In the genomic region with DNA sequence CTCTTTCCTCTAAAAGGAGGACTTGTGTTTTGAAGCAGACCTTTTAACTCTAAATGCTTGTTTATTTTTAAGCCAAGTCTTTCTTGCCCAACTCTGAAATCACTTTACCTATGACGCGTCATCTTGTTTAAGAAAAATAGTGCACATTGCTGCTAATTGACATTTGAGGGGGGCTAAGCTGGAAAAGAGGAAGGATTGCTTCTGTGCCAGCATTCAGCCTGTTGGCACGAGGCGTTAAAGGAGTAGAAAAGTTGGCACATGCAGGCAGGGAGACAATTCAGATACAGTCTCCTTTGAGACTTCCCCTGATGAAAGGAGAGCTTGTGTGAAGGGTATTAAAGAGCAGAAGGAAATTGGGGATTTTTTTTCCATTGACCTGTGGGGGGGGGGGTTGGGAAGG, we compare ENCODE assay signal across 19 mouse cellular contexts. TPM values are rescaled to one million over a fixed set of nuclear protein-coding genes. Genes with fewer than 3 reads are reported as not detected.
A peak's percentile ranks its signal among the peaks of the same experiment; 100 is the strongest.
DNase-seq lines count a peak whose midpoint lies in the region; ATAC-seq lines count a peak whose summit lies in the region.
"Had no signal": no experiment of that assay in that cellular context is flagged by ENCODE, and none has a peak within 500 bp of the region (broad histone marks: within the 10 kb centered on the region; RNA-seq: fewer than 3 reads in every experiment).

No protein-coding gene starts in this region.

- peaks cover 8% of the 10 kb centered on the region; the same call in 1 of the 2 replicates for H3K27me3 ChIP-seq in hindbrain, embryonic 15.5 days
- H3K27me3 ChIP-seq in hindbrain, embryonic 12.5 days = peaks cover 29% of the 10 kb centered on the region
- peaks cover 12% of the 10 kb centered on the region for H3K27me3 ChIP-seq in midbrain, embryonic 15.5 days (replicated peaks)
- H3K27me3 ChIP-seq in midbrain, embryonic 10.5 days (ENCODE audit: low read depth, poor library complexity, severe bottlenecking) = peaks cover 58% of the 10 kb centered on the region
- H3K27me3 ChIP-seq in neural tube, embryonic 15.5 days (replicated peaks) = peaks cover 4% of the 10 kb centered on the region

- peak overlapping the region; percentile 93 for H3K4me2 ChIP-seq in hindbrain, embryonic 15.5 days
- H3K4me2 ChIP-seq in hindbrain, embryonic 12.5 days (replicated peaks) = no peak overlapping the region
- peak overlapping the region; percentile 85 for H3K4me2 ChIP-seq in midbrain, embryonic 15.5 days
- H3K4me2 ChIP-seq in neural tube, embryonic 15.5 days = peak overlapping the region; percentile 85
- H3K4me2 ChIP-seq: intestine, embryonic 15.5 days; limb, embryonic 13.5 days had no signal

- H3K4me1 ChIP-seq in hindbrain, embryonic 15.5 days (replicated peaks) = peaks cover 42% of the 10 kb centered on the region
- H3K4me1 ChIP-seq in hindbrain, embryonic 12.5 days = peaks cover 8% of the 10 kb centered on the region
- peaks cover 26% of the 10 kb centered on the region for H3K4me1 ChIP-seq in midbrain, embryonic 15.5 days
- H3K4me1 ChIP-seq in midbrain, embryonic 10.5 days = peaks cover 26% of the 10 kb centered on the region
- peaks cover 43% of the 10 kb centered on the region for H3K4me1 ChIP-seq in neural tube, embryonic 15.5 days

- DNase-seq in cerebellum, adult 9-10 months = peak; percentile 24
- no peak for DNase-seq in cerebellum, adult 8-10 months
- DNase-seq in midbrain, embryonic 10.5 days (ENCODE audit: low spot score) = no peak
- DNase-seq in cerebellum, adult 18-20 months = no peak
- DNase-seq: adrenal gland, postnatal 14 days; embryo, embryonic 11 days; gastrocnemius, postnatal 14 days; kidney, postnatal 10 days; lung, postnatal 36 days; retina, postnatal 1 day had no signal

- H3K27ac ChIP-seq in hindbrain, embryonic 15.5 days (replicated peaks) = no peak overlapping the region
- no peak overlapping the region for H3K27ac ChIP-seq in hindbrain, embryonic 12.5 days
- H3K27ac ChIP-seq in midbrain, embryonic 15.5 days = no peak overlapping the region
- no peak overlapping the region for H3K27ac ChIP-seq in midbrain, embryonic 10.5 days (replicated peaks)
- no peak overlapping the region for H3K27ac ChIP-seq in neural tube, embryonic 15.5 days (replicated peaks)
- H3K27ac ChIP-seq: intestine, embryonic 15.5 days; left cerebral cortex, adult 2 months; limb, embryonic 13.5 days; midbrain, embryonic 12.5 days; neural tube, embryonic 12.5 days had no signal

- ATAC-seq in hindbrain, embryonic 15.5 days (ENCODE audit: low FRiP score, low read depth) = no peak
- ATAC-seq in hindbrain, embryonic 12.5 days (ENCODE audit: low FRiP score) = no peak
- no peak for ATAC-seq in midbrain, embryonic 15.5 days (replicated peaks)
- no peak for ATAC-seq in neural tube, embryonic 15.5 days (ENCODE audit: low FRiP score)
- ATAC-seq: intestine, embryonic 15.5 days had no signal

- peak overlapping the region; percentile 80 for H3K4me3 ChIP-seq in hindbrain, embryonic 15.5 days
- H3K4me3 ChIP-seq in hindbrain, embryonic 12.5 days = no peak overlapping the region
- peak overlapping the region; percentile 16; the same call in 1 of the 2 replicates for H3K4me3 ChIP-seq in midbrain, embryonic 15.5 days
- H3K4me3 ChIP-seq in midbrain, embryonic 10.5 days = no peak overlapping the region
- H3K4me3 ChIP-seq in neural tube, embryonic 15.5 days (replicated peaks) = peak overlapping the region; percentile 28
- H3K4me3 ChIP-seq: intestine, embryonic 15.5 days; left cerebral cortex, adult 2 months; limb, embryonic 13.5 days; midbrain, embryonic 12.5 days had no signal

- no peak overlapping the region for H3K9ac ChIP-seq in hindbrain, embryonic 15.5 days
- H3K9ac ChIP-seq in hindbrain, embryonic 12.5 days = no peak overlapping the region
- no peak overlapping the region for H3K9ac ChIP-seq in midbrain, embryonic 15.5 days
- no peak overlapping the region for H3K9ac ChIP-seq in neural tube, embryonic 15.5 days (replicated peaks)
- H3K9ac ChIP-seq: intestine, embryonic 15.5 days; limb, embryonic 13.5 days; midbrain, embryonic 12.5 days; neural tube, embryonic 12.5 days had no signal

- no peaks in the 10 kb centered on the region for H3K9me3 ChIP-seq in hindbrain, embryonic 15.5 days
- no peaks in the 10 kb centered on the region for H3K9me3 ChIP-seq in hindbrain, embryonic 12.5 days (replicated peaks)
- no peaks in the 10 kb centered on the region for H3K9me3 ChIP-seq in midbrain, embryonic 15.5 days
- H3K9me3 ChIP-seq in midbrain, embryonic 10.5 days (replicated peaks) = no peaks in the 10 kb centered on the region
- H3K9me3 ChIP-seq in neural tube, embryonic 15.5 days (replicated peaks) = no peaks in the 10 kb centered on the region
- H3K9me3 ChIP-seq: intestine, embryonic 15.5 days; limb, embryonic 13.5 days; midbrain, embryonic 12.5 days; neural tube, embryonic 12.5 days had no signal

- WGBS in hindbrain, embryonic 15.5 days = 35% methylated on average over 4 of the region's 4 CpGs
- 66% methylated on average over 4 of the region's 4 CpGs for WGBS in hindbrain, embryonic 12.5 days
- 49% methylated on average over 4 of the region's 4 CpGs for WGBS in midbrain, embryonic 15.5 days
- 79% methylated on average over 4 of the region's 4 CpGs for WGBS in midbrain, embryonic 10.5 days
- WGBS in neural tube, embryonic 15.5 days = 32% methylated on average over 4 of the region's 4 CpGs

- H3K36me3 ChIP-seq in hindbrain, embryonic 15.5 days = no peaks in the 10 kb centered on the region
- no peaks in the 10 kb centered on the region for H3K36me3 ChIP-seq in hindbrain, embryonic 12.5 days
- no peaks in the 10 kb centered on the region for H3K36me3 ChIP-seq in midbrain, embryonic 15.5 days (replicated peaks)
- no peaks in the 10 kb centered on the region for H3K36me3 ChIP-seq in midbrain, embryonic 10.5 days
- H3K36me3 ChIP-seq in neural tube, embryonic 15.5 days = no peaks in the 10 kb centered on the region
- H3K36me3 ChIP-seq: intestine, embryonic 15.5 days; limb, embryonic 13.5 days; midbrain, embryonic 12.5 days; neural tube, embryonic 12.5 days had no signal

RNA-seq across cellular contexts. Expression of a gene that starts 3.2 kb away (rescaled TPM):
- 18.9 and 22.1 TPM in 2 replicates for polyA plus RNA-seq in hindbrain, embryonic 15.5 days (2015; fragmentation: Nextera tagmentation; extraction: Ambion mirVana)
- 3.8 and 4.0 TPM in 2 replicates for polyA plus RNA-seq in hindbrain, embryonic 12.5 days (2016; fragmentation: Nextera tagmentation; extraction: Ambion mirVana)
- 14.8 and 15.3 TPM in 2 replicates for polyA plus RNA-seq in midbrain, embryonic 15.5 days (2015; fragmentation: Nextera tagmentation; extraction: Ambion mirVana)
- polyA plus RNA-seq in midbrain, embryonic 10.5 days (2016; fragmentation: Nextera tagmentation; extraction: Ambion mirVana) = 1.1 TPM in 2 replicates
- 23.1 and 27.9 TPM in 2 replicates for polyA plus RNA-seq in neural tube, embryonic 15.5 days (2015; fragmentation: Nextera tagmentation; extraction: Ambion mirVana)

Comparison
In these comparisons a context has a peak if more than half of its experiments do, and no peak if none do; other contexts are left out.
1. H3K4me3 ChIP-seq: peak in hindbrain, embryonic 15.5 days (single experiment), midbrain, embryonic 15.5 days (single experiment) and neural tube, embryonic 15.5 days (single experiment); none in hindbrain, embryonic 12.5 days (single experiment) and midbrain, embryonic 10.5 days (single experiment).